Mouse (Mus musculus): Measurements from ENCODE around the gene Btrc. TPM values are rescaled to one million over a fixed set of nuclear protein-coding genes. Genes with fewer than 3 reads are reported as not detected.

Gene Btrc
- polyA plus RNA-seq, 1 experiment: 55.6 TPM

- Histone ChIP-seq H3K4me1 (ENCODE audit: control insufficient read depth, insufficient read depth, low read length) (no peaks in the 10 kb centered on the region), H3K27ac (ENCODE audit: control insufficient read depth, insufficient read depth, low read depth, low read length) (no peak overlapping the region), H3K4me3 (ENCODE audit: control insufficient read depth, low read depth, low read length) (no peak overlapping the region), H3K36me3 (ENCODE audit: control insufficient read depth, insufficient read depth, low read length) (peaks cover 3% of the 10 kb centered on the region; the same call in 1 of the 2 replicates), H3K27me3 (ENCODE audit: control insufficient read depth, insufficient read depth, low read length) (no peaks in the 10 kb centered on the region)
- TF ChIP-seq CTCF (IDR thresholded peaks at IDR 0.05; ENCODE audit: control insufficient read depth, insufficient read depth, insufficient replicate concordance, low read depth, low read length): no peak
- TF ChIP-seq POLR2A (IDR thresholded peaks at IDR 0.05; ENCODE audit: control insufficient read depth, low read depth, low read length): no peak
Measured at GRCm38 (mm10) chr19:45552187-45552586, 188.7 kb downstream of the Btrc start.

DNA sequence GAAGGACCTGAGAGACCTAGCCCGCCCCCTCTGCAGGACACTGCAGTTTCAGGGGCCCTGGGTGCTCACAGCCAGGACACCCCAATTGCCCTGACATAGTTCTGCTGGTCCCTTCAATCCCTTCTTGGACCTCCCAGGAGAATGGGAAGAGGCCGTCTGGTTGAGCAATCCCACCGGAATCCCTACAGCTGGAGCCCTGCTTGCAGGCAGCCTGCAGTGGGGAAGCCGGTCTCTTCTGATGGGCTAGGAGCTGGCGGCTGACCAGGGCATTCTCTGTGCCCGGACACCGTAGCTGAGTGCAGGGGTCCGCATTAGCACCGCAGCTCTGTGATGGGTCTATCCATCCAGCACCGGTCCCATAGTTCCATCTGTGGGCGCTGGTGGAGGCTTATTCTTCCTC, 190.6 kb downstream of the Btrc start:
- Histone ChIP-seq H3K27ac (ENCODE audit: control insufficient read depth, insufficient read depth, low read depth, low read length) (no peak overlapping the region), H3K27me3 (ENCODE audit: control insufficient read depth, insufficient read depth, low read length) (no peaks in the 10 kb centered on the region), H3K4me1 (ENCODE audit: control insufficient read depth, insufficient read depth, low read length) (no peaks in the 10 kb centered on the region), H3K36me3 (ENCODE audit: control insufficient read depth, insufficient read depth, low read length) (peaks cover 5% of the 10 kb centered on the region), H3K4me3 (ENCODE audit: control insufficient read depth, low read depth, low read length) (no peak overlapping the region)
- TF ChIP-seq CTCF (IDR thresholded peaks at IDR 0.05; ENCODE audit: control insufficient read depth, insufficient read depth, insufficient replicate concordance, low read depth, low read length): no peak
- no peak for TF ChIP-seq POLR2A (IDR thresholded peaks at IDR 0.05; ENCODE audit: control insufficient read depth, low read depth, low read length)

- Histone ChIP-seq H3K4me3 (ENCODE audit: control insufficient read depth, low read depth, low read length) (peak within 1 kb of the TSS; percentile 99), H3K4me1 (ENCODE audit: control insufficient read depth, insufficient read depth, low read length) (peaks cover 5% of the 10 kb centered on the region; the same call in 1 of the 2 replicates), H3K27ac (ENCODE audit: control insufficient read depth, insufficient read depth, low read depth, low read length) (peak within 1 kb of the TSS; percentile 57), H3K27me3 (ENCODE audit: control insufficient read depth, insufficient read depth, low read length) (no peaks in the 10 kb centered on the region), H3K36me3 (ENCODE audit: control insufficient read depth, insufficient read depth, low read length) (peaks cover 2% of the 10 kb centered on the region)
- TF ChIP-seq CTCF (IDR thresholded peaks at IDR 0.05; ENCODE audit: control insufficient read depth, insufficient read depth, insufficient replicate concordance, low read depth, low read length) (no peak), POLR2A (IDR thresholded peaks at IDR 0.05; ENCODE audit: control insufficient read depth, low read depth, low read length) (peak; percentile 81)
Measured at GRCm38 (mm10) chr19:45560153-45560890, 196.8 kb downstream of the Btrc start, which contains the start of the genes Poll and Gm17018. Poll (minus strand) TSS chr19:45560531. Gm17018 (plus strand) TSS chr19:45560615.

DNA sequence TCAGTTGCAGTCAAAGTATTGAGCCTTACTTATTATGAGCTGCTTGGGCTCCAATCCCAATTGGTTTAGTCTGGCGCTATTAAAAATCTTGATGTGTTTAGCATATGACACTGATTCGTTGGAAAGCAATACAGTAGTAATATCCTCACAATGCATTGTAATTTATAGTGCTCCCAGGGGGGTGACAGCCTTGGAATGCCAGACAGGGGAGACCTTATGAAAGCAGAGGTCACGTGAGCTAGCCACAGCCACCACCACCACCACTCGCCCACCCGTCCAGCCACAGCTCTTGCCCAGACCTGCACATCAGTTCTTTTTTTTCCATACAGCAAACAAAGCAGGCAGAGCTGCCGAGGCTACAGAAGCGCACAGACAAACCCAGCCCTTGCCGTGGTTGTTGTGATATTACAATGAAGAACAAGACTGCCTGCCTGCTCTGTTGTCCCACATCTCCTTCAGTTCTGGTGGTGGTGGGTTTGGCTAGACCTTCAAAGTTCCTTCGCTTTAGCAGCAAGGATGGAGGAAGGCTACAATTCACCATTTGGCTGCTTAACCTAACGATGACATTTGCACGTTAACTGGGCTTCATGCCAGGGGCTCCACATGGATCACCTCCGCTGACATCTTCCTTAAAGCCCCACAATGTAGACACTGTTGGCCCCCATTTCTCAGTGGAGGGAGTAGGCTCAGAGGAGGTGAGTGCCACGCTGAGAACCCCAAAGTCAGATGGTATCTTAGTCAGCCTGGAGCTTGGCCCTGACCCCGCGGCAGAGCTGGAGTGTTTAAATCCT, 202.6 kb downstream of the Btrc start:
- Histone ChIP-seq H3K27me3 (ENCODE audit: control insufficient read depth, insufficient read depth, low read length) (no peaks in the 10 kb centered on the region), H3K36me3 (ENCODE audit: control insufficient read depth, insufficient read depth, low read length) (no peaks in the 10 kb centered on the region), H3K4me3 (ENCODE audit: control insufficient read depth, low read depth, low read length) (no peak overlapping the region), H3K27ac (ENCODE audit: control insufficient read depth, insufficient read depth, low read depth, low read length) (no peak overlapping the region), H3K4me1 (ENCODE audit: control insufficient read depth, insufficient read depth, low read length) (no peaks in the 10 kb centered on the region)
- TF ChIP-seq POLR2A (IDR thresholded peaks at IDR 0.05; ENCODE audit: control insufficient read depth, low read depth, low read length) (no peak), CTCF (IDR thresholded peaks at IDR 0.05; ENCODE audit: control insufficient read depth, insufficient read depth, insufficient replicate concordance, low read depth, low read length) (no peak)

DNA sequence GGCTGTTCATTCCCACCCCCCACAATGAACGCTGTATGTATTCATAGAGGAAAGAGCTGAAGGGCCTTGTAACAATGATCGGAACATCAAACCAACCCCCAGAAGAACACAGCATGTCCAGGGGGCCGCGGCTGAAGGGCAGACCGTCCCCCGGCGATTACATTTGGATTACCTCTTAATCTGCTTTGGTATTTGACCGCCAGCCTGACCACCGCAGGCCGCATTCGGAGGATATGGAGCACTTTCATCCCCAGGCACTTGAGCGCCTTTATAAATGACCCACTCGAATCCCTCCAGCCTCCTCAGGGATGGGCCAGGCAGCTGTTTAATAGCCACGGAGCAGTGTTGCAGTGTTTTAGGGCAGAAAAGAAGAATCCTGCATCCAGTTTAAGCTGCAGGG, 203.8 kb downstream of the Btrc start:
- no peak overlapping the region for H3K4me3 ChIP-seq (ENCODE audit: control insufficient read depth, low read depth, low read length)
- H3K4me1 ChIP-seq (ENCODE audit: control insufficient read depth, insufficient read depth, low read length): no peaks in the 10 kb centered on the region
- no peak overlapping the region for H3K27ac ChIP-seq (ENCODE audit: control insufficient read depth, insufficient read depth, low read depth, low read length)
- TF ChIP-seq POLR2A (IDR thresholded peaks at IDR 0.05; ENCODE audit: control insufficient read depth, low read depth, low read length) (no peak), CTCF (IDR thresholded peaks at IDR 0.05; ENCODE audit: control insufficient read depth, insufficient read depth, insufficient replicate concordance, low read depth, low read length) (no peak)
- H3K27me3 ChIP-seq (ENCODE audit: control insufficient read depth, insufficient read depth, low read length): no peaks in the 10 kb centered on the region
- no peaks in the 10 kb centered on the region for H3K36me3 ChIP-seq (ENCODE audit: control insufficient read depth, insufficient read depth, low read length)

- no peak overlapping the region for H3K4me3 ChIP-seq (ENCODE audit: control insufficient read depth, low read depth, low read length)
- no peaks in the 10 kb centered on the region for H3K27me3 ChIP-seq (ENCODE audit: control insufficient read depth, insufficient read depth, low read length)
- no peaks in the 10 kb centered on the region for H3K4me1 ChIP-seq (ENCODE audit: control insufficient read depth, insufficient read depth, low read length)
- 0 out of 2 replicates have a peak, but pooled peaks cover 2% of the 10 kb centered on the region for H3K36me3 ChIP-seq (ENCODE audit: control insufficient read depth, insufficient read depth, low read length)
- no peak for TF ChIP-seq POLR2A (IDR thresholded peaks at IDR 0.05; ENCODE audit: control insufficient read depth, low read depth, low read length)
- no peak for TF ChIP-seq CTCF (IDR thresholded peaks at IDR 0.05; ENCODE audit: control insufficient read depth, insufficient read depth, insufficient replicate concordance, low read depth, low read length)
- H3K27ac ChIP-seq (ENCODE audit: control insufficient read depth, insufficient read depth, low read depth, low read length): no peak overlapping the region
Measured at GRCm38 (mm10) chr19:45573033-45573432, 209.5 kb downstream of the Btrc start.

DNA sequence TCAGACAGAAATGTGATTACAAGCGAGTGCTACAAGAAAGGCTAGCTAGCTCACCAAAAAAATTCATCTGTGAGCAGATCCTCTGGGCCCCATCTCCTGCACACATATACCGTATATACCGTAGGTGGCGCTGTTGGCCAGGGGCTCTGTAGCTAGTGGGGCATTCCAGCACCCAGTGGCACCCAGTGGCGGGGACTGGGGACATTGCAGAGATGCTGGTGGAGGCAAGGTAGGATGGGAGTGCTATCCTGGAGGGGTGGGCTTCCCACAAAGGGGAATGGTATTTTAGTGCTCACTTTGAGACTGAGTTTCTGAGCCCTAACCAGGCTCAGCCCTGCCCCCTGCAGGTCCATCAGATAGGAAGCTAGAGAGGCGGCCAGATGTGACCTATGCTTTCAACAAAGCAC, 210.3 kb downstream of the Btrc start:
- H3K36me3 ChIP-seq (ENCODE audit: control insufficient read depth, insufficient read depth, low read length): 0 out of 2 replicates have a peak, but pooled peaks cover 2% of the 10 kb centered on the region
- TF ChIP-seq POLR2A (IDR thresholded peaks at IDR 0.05; ENCODE audit: control insufficient read depth, low read depth, low read length) (no peak), CTCF (IDR thresholded peaks at IDR 0.05; ENCODE audit: control insufficient read depth, insufficient read depth, insufficient replicate concordance, low read depth, low read length) (peak; percentile 61; the same call in 1 of the 2 replicates)
- no peak overlapping the region for H3K27ac ChIP-seq (ENCODE audit: control insufficient read depth, insufficient read depth, low read depth, low read length)
- no peaks in the 10 kb centered on the region for H3K4me1 ChIP-seq (ENCODE audit: control insufficient read depth, insufficient read depth, low read length)
- H3K4me3 ChIP-seq (ENCODE audit: control insufficient read depth, low read depth, low read length): no peak overlapping the region
- no peaks in the 10 kb centered on the region for H3K27me3 ChIP-seq (ENCODE audit: control insufficient read depth, insufficient read depth, low read length)
